Mouse (Mus musculus): Measurements from ENCODE around the gene Tecr.
"Not testable (repeated sequence)": the region's sequence is repeated elsewhere in the genome, so short reads cannot be mapped to it uniquely, and the experiment has no call there.

Tecr gene

GRCm38 (mm10) chr8:83578131-83579055 is 29.4 kb downstream of the Tecr start:
- DNase-seq: no peak

- no peak for DNase-seq
Measured at GRCm38 (mm10) chr8:83577384-83577791, 30.4 kb downstream of the Tecr start.

GRCm38 (mm10) chr8:83576921-83577320 is 30.9 kb downstream of the Tecr start:
- DNase-seq: no peak

- no peak for DNase-seq
Measured at GRCm38 (mm10) chr8:83576516-83576895, 31.3 kb downstream of the Tecr start.

GRCm38 (mm10) chr8:83575561-83576515 is 31.9 kb downstream of the Tecr start:
- DNase-seq: no peak

GRCm38 (mm10) chr8:83574631-83575315 is 33.0 kb downstream of the Tecr start:
- DNase-seq: no peak

- DNase-seq: peak; percentile 72
Measured at GRCm38 (mm10) chr8:83573140-83573875, 34.5 kb downstream of the Tecr start.

- DNase-seq: no peak
Measured at GRCm38 (mm10) chr8:83572246-83572812, 35.4 kb downstream of the Tecr start.

- DNase-seq: no peak
Measured at GRCm38 (mm10) chr8:83571791-83572190, 36.0 kb downstream of the Tecr start.

GRCm38 (mm10) chr8:83571001-83571340 is 36.8 kb downstream of the Tecr start:
- DNase-seq: not testable (repeated sequence)

- DNase-seq: no peak
Measured at GRCm38 (mm10) chr8:83570272-83571000, 37.3 kb downstream of the Tecr start.

GRCm38 (mm10) chr8:83569165-83569564 is 38.6 kb downstream of the Tecr start:
- no peak for DNase-seq

- DNase-seq: no peak
Measured at GRCm38 (mm10) chr8:83568755-83569154, 39.0 kb downstream of the Tecr start.

- no peak for DNase-seq
Measured at GRCm38 (mm10) chr8:83568128-83568527, 39.6 kb downstream of the Tecr start.

- DNase-seq: no peak
Measured at GRCm38 (mm10) chr8:83567668-83568067, 40.1 kb downstream of the Tecr start.

- DNase-seq: peak; percentile 96
Measured at GRCm38 (mm10) chr8:83566469-83567395, 41.0 kb downstream of the Tecr start, which contains the start of gene Ndufb7. Ndufb7 (plus strand) TSS chr8:83566671.

- peak; percentile 41 for DNase-seq
Measured at GRCm38 (mm10) chr8:83565731-83566375, 41.9 kb downstream of the Tecr start.

GRCm38 (mm10) chr8:83563246-83563645 is 44.5 kb downstream of the Tecr start:
- DNase-seq: no peak

GRCm38 (mm10) chr8:83562669-83563068 is 45.1 kb downstream of the Tecr start:
- no peak for DNase-seq

All from thymus, postnatal 25 days (tissue).